Mouse (Mus musculus) E14TG2a.4 (cell line): ENCODE data around the gene Sepsecs.

Experiments used
- CTCF ChIP-seq: conservative IDR thresholded peaks from 2 replicates; pipeline ENCODE4 v1.5.1; 2014; ENCODE audit warnings: low read length
- NANOG ChIP-seq: IDR thresholded peaks from 2 replicates; pipeline ENCODE4 v1.6.1; 2014; ENCODE audit warnings: borderline replicate concordance, low read length, mixed read lengths

DNA sequence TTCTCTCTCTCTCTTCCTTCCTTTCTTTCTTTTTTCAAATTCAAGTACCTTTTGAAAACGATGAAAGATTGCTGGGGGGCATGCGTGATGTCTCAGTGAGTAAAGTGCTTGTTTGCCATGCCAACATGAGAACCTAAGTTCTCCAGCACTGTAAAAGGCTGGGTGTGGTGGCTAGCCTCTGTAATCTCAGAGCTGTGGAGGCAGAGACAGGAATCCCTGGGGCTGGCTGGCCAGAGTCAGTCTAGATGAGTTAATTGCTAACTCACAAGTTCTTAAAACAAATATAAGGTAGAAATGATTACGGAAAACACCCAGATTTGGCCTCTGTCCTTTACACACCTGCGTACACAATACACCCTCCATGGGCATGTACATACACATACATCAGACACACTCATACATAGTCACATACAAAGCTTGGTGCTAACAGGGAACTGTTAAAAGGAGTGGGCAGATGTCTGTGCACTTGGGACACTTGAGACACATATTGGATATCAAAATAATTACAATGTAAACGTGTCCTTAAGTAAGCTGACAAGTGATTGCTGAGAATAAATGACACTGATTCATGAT, 9.1 kb upstream of the Sepsecs start:
- TF ChIP-seq CTCF = no peak
- no peak for TF ChIP-seq NANOG
